Mouse (Mus musculus) limb, embryonic 12.5 days (tissue): ENCODE measurements around the gene Lsmem1. TPM values are rescaled to one million over a fixed set of nuclear protein-coding genes. Genes with fewer than 3 reads are reported as not detected.

Experiments
- ATAC-seq: fragments of 200-750 bp; cut with Nextera tagmentation; 2 replicates; pipeline ENCODE4 v1.8.0; 2017; ENCODE audit warnings: low read depth, moderate TSS enrichment; ENCODE audit not compliant: insufficient number of reproducible peaks, insufficient read depth, low FRiP score, low TSS enrichment
- H3K27ac ChIP-seq: fragments of 300-500 bp; sonication (generic); 2 replicates; pipeline ENCODE4 v1.5.1; 2016; ENCODE audit warnings: mild to moderate bottlenecking, moderate library complexity
- H3K27me3 ChIP-seq: fragments of 300-500 bp; sonication (generic); 2 replicates; pipeline ENCODE4 v1.6.1; 2016; ENCODE audit warnings: mild to moderate bottlenecking, moderate library complexity
- H3K36me3 ChIP-seq: fragments of 300-500 bp; sonication (generic); 2 replicates; pipeline ENCODE4 v1.6.1; 2016; ENCODE audit warnings: mild to moderate bottlenecking, moderate library complexity
- H3K4me1 ChIP-seq: fragments of 300-500 bp; sonication (generic); replicated peaks from 2 replicates; pipeline ENCODE4 v1.6.1; 2016
- H3K4me2 ChIP-seq: fragments of 300-500 bp; sonication (generic); 2 replicates; pipeline ENCODE4 v1.6.1; 2016; ENCODE audit warnings: mild to moderate bottlenecking, moderate library complexity
- H3K4me3 ChIP-seq: fragments of 300-500 bp; sonication (generic); replicated peaks from 2 replicates; pipeline ENCODE4 v1.5.1; 2016; ENCODE audit warnings: mild to moderate bottlenecking
- H3K9ac ChIP-seq: fragments of 300-500 bp; sonication (generic); replicated peaks from 2 replicates; pipeline ENCODE4 v1.6.1; 2016; ENCODE audit warnings: mild to moderate bottlenecking, moderate library complexity
- H3K9me3 ChIP-seq: fragments of 300-500 bp; sonication (generic); 2 replicates; pipeline ENCODE4 v1.6.1; 2016; ENCODE audit warnings: mild to moderate bottlenecking, moderate library complexity
- WGBS: fragments of 180-500 bp; shearing (Covaris S2); methylation state at CpG from one replicate; pipeline ENCODE4 v1.1.7; 2016; 5-methylcytosine and 5-hydroxymethylcytosine counted together
- polyA plus RNA-seq: library from polyadenylated mRNA; unstranded; fragments of >200 nt; fragmentation: Nextera tagmentation; extraction: Ambion mirVana; gene quantifications from 2 replicates; pipeline ENCODE4 v1.2.1, GENCODE M21; 2016

Gene Lsmem1
- polyA plus RNA-seq, 1 experiment from 2014 or later = 0.19 TPM

DNA sequence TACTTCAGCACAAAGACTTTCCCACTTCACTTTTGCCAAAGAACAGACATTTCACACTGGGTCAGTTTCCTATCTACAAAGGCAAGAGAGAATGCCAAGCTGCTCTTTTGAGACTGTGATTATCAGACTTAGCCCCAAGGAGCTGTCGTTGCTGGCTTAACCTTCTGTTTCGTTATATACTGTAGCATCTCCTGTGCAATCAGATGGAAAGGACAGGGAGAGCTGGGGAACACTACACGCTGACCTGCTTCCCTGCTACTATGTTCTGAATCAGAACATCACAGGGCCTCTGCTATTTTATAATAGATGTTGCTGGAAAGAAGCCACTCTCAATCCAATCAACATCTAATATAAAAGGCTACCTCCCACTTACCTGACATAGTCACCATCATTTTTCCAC, 9.8 kb upstream of the Lsmem1 start:
- H3K4me2 ChIP-seq = no peak overlapping the region
- H3K9me3 ChIP-seq = no peaks in the 10 kb centered on the region
- H3K36me3 ChIP-seq = peaks cover 75% of the 10 kb centered on the region
- no peak overlapping the region for H3K9ac ChIP-seq
- no peak overlapping the region for H3K27ac ChIP-seq
- H3K27me3 ChIP-seq = no peaks in the 10 kb centered on the region
- no peak overlapping the region for H3K4me3 ChIP-seq
- WGBS = 94% methylated on average over 3 of the region's 3 CpGs
- peaks cover 7% of the 10 kb centered on the region; the same call in 1 of the 2 replicates for H3K4me1 ChIP-seq
- no peak for ATAC-seq

DNA sequence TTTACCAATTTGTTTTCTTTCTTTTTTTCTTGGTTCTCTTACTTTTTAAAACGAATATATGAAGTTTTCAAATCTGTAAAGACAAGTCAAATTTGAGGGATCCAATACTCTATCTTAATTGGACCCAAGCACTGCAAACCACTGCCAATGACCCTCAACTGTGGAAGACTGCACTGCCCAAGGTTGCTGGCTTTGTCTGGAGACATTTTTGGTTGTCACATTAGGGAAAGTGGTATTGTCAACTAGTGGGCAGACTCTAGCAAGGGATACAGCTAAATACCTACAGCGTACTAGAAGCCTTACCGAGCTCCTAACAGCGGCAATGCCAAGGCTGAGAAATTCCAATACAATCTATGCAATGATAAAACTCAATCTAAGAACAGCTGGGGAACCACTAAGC, 8.6 kb upstream of the Lsmem1 start:
- H3K27me3 ChIP-seq = no peaks in the 10 kb centered on the region
- no peaks in the 10 kb centered on the region for H3K9me3 ChIP-seq
- peaks cover 7% of the 10 kb centered on the region; the same call in 1 of the 2 replicates for H3K4me1 ChIP-seq
- H3K27ac ChIP-seq = no peak overlapping the region
- no peak overlapping the region for H3K4me2 ChIP-seq
- H3K9ac ChIP-seq = no peak overlapping the region
- ATAC-seq = no peak
- peaks cover 74% of the 10 kb centered on the region for H3K36me3 ChIP-seq
- H3K4me3 ChIP-seq = no peak overlapping the region
- 97% methylated on average over 4 of the region's 4 CpGs for WGBS

DNA sequence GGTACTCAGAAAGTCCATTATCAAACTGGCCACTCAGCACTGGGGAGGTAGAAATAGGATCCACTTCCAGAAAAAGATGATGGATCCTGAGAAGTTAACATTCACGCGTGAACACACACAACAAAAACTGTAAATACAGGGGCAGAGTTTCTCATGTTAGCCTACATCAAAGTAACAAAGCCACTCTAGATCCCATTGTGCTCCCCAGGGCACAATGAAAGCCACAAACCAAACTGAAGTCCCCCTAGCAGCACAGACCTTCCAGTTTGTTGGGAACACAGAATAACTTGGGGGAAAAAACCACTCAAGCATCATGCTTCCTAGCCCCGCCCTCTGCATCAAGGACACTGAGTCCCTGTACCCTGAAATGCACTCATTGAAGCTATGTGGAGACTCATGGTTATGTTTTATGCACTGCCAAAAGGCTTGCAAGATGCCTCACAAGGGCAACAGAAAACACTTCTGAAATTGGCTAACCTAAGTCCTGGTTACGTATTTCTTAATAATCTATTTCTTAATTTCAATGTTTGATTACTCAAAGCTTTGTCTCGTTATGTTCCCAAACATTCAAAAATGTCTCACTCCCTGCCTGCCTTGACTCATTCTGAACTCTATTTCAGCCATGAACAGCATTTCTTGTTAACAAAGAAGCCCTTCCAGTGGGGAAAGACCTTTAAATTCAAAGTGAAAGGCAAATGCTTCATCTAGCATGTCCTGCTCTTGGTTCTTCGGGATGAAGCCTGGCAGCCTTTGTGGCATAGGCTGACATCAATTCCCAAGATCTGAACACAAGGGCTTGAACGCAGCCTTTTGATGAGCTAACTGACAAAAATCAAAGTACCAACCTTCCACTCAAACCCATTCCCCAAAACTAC, 3.1 kb upstream of the Lsmem1 start:
- no peaks in the 10 kb centered on the region for H3K9me3 ChIP-seq
- no peak overlapping the region for H3K4me2 ChIP-seq
- H3K27ac ChIP-seq = no peak overlapping the region
- no peak for ATAC-seq
- H3K4me3 ChIP-seq = no peak overlapping the region
- H3K9ac ChIP-seq = no peak overlapping the region
- peaks cover 7% of the 10 kb centered on the region for H3K4me1 ChIP-seq
- no peaks in the 10 kb centered on the region for H3K27me3 ChIP-seq
- WGBS = 90% methylated on average over 7 of the region's 7 CpGs
- peaks cover 53% of the 10 kb centered on the region for H3K36me3 ChIP-seq

DNA sequence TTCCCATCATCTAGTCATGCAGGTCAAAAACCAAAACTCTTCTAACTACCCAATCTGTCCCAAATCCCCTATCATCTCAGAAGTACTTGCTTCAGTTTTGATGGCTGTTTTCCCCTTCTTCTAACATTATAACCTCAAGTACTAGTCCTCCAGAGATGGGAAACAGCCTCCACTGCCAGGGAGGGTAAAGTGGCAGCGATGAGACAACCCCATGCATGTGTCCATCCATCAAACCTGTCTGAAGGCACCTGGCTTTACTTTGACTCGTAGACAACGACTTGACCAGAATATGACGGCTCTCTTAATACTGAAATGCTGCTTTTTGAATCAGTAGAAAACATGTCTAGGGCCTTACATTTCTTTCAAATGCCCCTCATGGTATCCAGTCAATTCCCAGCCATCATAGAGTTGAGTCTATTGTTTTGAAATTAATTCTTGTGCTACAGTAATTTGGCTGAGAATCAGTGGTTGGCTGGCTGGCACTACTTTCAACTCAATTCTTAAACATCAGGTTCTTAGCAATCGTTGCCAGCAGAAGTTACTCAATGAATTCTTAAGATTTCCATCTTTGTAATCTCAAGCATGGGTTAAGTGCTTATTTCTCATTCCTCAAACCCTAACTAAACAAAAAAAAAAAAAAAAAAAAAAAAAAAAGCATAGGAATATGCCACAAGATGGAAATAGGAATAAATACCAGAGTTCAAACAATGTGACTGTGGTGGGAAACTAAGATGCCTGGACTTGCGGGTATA, 1.4 kb upstream of the Lsmem1 start:
- Histone ChIP-seq H3K4me2 (no peak overlapping the region), H3K4me1 (peaks cover 7% of the 10 kb centered on the region), H3K9ac (no peak overlapping the region), H3K27ac (no peak overlapping the region), H3K4me3 (no peak overlapping the region), H3K27me3 (no peaks in the 10 kb centered on the region), H3K9me3 (no peaks in the 10 kb centered on the region), H3K36me3 (peaks cover 35% of the 10 kb centered on the region)
- no peak for ATAC-seq
- 90% methylated on average over 6 of the region's 6 CpGs for WGBS

DNA sequence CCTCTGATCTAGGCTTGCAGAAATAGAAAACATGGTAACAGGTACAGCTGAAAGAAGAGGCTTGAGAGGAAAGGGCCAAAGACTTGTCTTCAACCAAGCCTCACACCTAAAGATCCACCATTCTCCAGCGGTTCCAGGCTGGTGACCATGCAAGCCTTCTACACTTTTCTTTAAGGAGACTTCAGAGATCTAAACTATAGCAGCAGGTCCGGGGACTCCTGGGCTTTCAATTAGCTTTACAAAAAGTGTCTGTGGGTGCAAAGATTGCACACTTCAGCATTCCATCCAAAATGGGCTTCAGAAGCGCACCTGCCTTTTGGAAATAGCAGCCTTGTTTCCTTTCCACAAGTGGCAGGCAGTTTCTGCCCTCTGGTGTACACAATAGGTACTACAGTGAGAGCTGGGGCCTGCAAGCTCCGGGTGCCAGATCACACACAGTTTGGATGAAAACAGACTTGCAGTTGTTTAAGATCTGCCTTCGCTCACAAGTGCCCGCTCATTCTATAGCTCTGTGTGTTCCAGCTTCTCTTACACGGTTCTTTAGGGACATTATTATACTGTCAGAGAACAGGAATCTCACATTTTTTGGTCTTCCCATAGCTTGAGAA, 609 bp upstream of the Lsmem1 start:
- peaks cover 7% of the 10 kb centered on the region for H3K4me1 ChIP-seq
- whole genome bisulfite sequencing = 49% methylated on average over 7 of the region's 7 CpGs
- ATAC-seq = no peak
- H3K9ac ChIP-seq = no peak overlapping the region
- H3K9me3 ChIP-seq = no peaks in the 10 kb centered on the region
- no peak overlapping the region for H3K4me3 ChIP-seq
- peaks cover 28% of the 10 kb centered on the region for H3K36me3 ChIP-seq
- no peak overlapping the region for H3K4me2 ChIP-seq
- no peak overlapping the region for H3K27ac ChIP-seq
- no peaks in the 10 kb centered on the region for H3K27me3 ChIP-seq

DNA sequence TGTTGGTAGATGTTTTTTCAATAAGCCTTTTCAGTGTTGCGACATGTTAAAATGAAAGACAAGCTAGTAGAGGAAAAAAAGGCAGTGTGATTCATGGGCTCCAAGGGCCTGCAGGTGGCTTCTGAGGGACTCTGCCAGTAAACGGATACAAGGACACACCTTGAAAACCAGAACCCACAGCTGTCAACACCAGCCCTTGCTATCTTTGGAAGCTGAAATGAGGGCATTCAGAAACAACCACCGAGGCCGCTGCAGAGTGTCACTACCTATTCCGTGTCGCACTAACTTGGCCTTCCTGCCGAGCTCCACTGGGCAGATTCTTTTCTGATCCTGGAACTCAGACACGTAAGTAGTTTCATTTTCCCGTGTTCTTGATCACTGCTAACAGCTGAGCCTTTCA, 863 bp downstream of the Lsmem1 start:
- Histone ChIP-seq H3K4me1 (peaks cover 7% of the 10 kb centered on the region), H3K9ac (no peak overlapping the region), H3K9me3 (no peaks in the 10 kb centered on the region), H3K36me3 (peaks cover 13% of the 10 kb centered on the region), H3K27ac (no peak overlapping the region), H3K27me3 (no peaks in the 10 kb centered on the region), H3K4me3 (no peak overlapping the region), H3K4me2 (no peak overlapping the region)
- WGBS = 85% methylated on average over 9 of the region's 9 CpGs
- no peak for ATAC-seq

DNA sequence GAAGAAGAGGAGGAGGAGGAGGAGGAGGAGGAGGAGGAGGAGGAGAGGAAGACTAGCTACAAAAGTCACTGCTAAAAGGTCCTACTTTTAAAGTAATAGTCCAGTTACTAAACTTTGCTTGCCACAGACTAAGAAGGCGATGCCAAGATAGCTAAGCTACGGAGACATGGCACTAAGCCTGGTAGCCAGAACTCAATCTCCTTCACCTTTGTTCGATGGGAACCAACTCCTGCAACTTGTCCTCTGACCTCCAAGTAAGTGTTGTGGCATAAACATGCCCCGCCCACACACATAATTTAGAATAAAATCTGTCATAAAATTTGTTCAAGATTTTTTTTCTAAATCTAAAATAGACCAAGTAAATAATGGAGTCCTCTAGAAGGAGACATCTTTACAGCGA, 1.3 kb downstream of the Lsmem1 start:
- peaks cover 10% of the 10 kb centered on the region for H3K36me3 ChIP-seq
- ATAC-seq = no peak
- peaks cover 7% of the 10 kb centered on the region for H3K4me1 ChIP-seq
- H3K9me3 ChIP-seq = no peaks in the 10 kb centered on the region
- no peak overlapping the region for H3K9ac ChIP-seq
- no peaks in the 10 kb centered on the region for H3K27me3 ChIP-seq
- no peak overlapping the region for H3K4me2 ChIP-seq
- 89% methylated on average over 5 of the region's 5 CpGs for WGBS
- no peak overlapping the region for H3K4me3 ChIP-seq
- no peak overlapping the region for H3K27ac ChIP-seq

DNA sequence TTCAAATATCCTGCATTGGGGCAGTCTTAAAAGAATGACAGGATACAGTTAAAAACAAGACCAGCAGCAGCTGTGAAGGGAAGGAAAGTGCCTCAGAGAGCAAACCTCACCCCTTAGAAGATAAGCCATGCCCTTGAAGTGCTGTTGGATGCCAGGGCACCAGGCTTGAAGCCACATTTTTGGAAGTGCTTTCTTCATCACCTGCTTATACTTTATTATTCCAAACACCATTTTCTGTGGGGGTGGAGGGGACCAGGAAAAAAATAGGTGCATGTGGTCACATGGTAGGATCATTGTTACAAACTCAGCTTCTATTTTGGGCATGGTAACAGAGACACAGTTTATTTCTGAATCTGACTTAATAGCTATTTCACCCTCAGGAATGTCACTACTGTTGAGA, 1.8 kb downstream of the Lsmem1 start:
- Histone ChIP-seq H3K4me2 (no peak overlapping the region), H3K27ac (no peak overlapping the region), H3K9me3 (no peaks in the 10 kb centered on the region), H3K4me3 (no peak overlapping the region), H3K36me3 (peaks cover 5% of the 10 kb centered on the region), H3K4me1 (peaks cover 7% of the 10 kb centered on the region), H3K9ac (no peak overlapping the region), H3K27me3 (no peaks in the 10 kb centered on the region)
- ATAC-seq = no peak

DNA sequence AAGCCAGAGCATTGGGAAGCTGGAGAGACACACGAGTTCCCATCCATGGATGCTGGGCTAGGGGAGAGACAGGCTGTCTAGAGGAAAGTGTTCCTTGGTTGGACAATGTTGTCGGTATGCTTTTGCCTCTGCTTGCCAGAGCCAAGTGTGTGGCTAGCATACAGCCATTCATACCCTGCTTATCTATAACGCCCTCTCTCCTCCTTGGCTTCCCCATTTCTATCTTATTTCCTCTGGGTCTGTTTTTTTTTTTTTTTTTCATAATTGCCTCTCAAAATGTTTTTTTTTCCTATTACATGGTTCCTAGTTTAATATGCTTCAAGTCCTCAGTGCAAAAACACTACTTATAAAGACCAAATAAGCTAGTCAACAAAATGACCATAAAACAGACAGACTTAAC, 13.8 kb downstream of the Lsmem1 start:
- no peaks in the 10 kb centered on the region for H3K27me3 ChIP-seq
- H3K4me2 ChIP-seq = no peak overlapping the region
- no peaks in the 10 kb centered on the region for H3K36me3 ChIP-seq
- no peak overlapping the region for H3K4me3 ChIP-seq
- no peak for ATAC-seq
- 0 out of 2 replicates have a peak, but pooled peaks cover 6% of the 10 kb centered on the region for H3K9me3 ChIP-seq
- WGBS = 91% methylated on average over 3 of the region's 3 CpGs
- no peaks in the 10 kb centered on the region for H3K4me1 ChIP-seq
- H3K27ac ChIP-seq = no peak overlapping the region
- H3K9ac ChIP-seq = no peak overlapping the region

DNA sequence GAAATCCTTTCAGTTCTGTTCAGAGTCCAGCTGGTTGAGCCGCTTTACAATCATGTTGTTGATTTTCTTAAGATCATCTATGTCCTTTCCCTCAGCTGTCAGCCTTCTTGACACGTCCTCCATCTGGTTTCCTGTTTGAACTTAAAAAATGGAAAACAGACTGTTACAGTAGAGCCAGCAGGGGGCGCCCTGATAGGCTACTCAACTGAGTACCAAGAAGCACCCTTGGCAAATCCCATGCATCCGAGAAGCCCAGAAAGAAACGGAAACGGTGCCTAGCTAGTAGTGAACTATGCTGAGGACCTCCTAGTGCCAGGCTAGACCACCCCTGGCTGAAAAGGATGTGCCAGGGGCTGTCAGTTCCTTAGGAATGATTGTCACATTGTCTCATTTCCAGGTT, 22.2 kb downstream of the Lsmem1 start:
- Histone ChIP-seq H3K27me3 (no peaks in the 10 kb centered on the region), H3K4me1 (no peaks in the 10 kb centered on the region), H3K9me3 (0 out of 2 replicates have a peak, but pooled peaks cover 6% of the 10 kb centered on the region)

DNA sequence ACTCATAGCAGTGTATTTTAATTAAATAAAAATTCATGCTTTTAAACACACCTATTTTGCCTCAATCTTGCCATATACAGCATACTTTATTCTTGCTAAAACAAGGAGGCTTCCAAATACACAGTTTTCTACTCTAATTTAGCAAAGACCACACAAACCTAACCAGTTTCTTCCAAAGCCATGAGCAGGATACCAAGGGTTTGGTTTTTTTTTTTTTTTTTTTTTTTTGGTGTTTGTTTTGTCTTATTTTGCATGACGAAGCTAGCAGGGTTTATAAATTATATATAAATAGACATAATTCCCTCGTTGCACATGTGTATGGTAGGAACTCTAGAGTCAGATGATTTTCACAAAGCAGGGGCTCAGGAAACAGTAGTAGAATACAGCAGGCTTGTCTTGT, 23.1 kb downstream of the Lsmem1 start:
- ATAC-seq = no peak
- no peak overlapping the region for H3K27ac ChIP-seq
- no peaks in the 10 kb centered on the region for H3K4me1 ChIP-seq
- 0 out of 2 replicates have a peak, but pooled peaks cover 4% of the 10 kb centered on the region for H3K9me3 ChIP-seq
- no peaks in the 10 kb centered on the region for H3K36me3 ChIP-seq
- no peak overlapping the region for H3K9ac ChIP-seq
- H3K4me2 ChIP-seq = no peak overlapping the region
- H3K4me3 ChIP-seq = no peak overlapping the region
- 78% methylated on average over 2 of the region's 2 CpGs for WGBS
- no peaks in the 10 kb centered on the region for H3K27me3 ChIP-seq

More for the DNA sequence above, 22.2 kb downstream of the Lsmem1 start:
- no peak overlapping the region for H3K4me2 ChIP-seq
- WGBS = 60% methylated on average over 6 of the region's 6 CpGs
- no peak overlapping the region for H3K27ac ChIP-seq
- H3K9ac ChIP-seq = no peak overlapping the region
- H3K36me3 ChIP-seq = no peaks in the 10 kb centered on the region
- no peak for ATAC-seq
- H3K4me3 ChIP-seq = no peak overlapping the region
